Mouse (Mus musculus) spleen, embryonic (tissue): Measurements from ENCODE around the gene Plekhm1.

Source experiments
- CTCF ChIA-PET: fragments of 350-600 bp; sonication (Branson Sonifier 250); formaldehyde crosslinking; loops from one replicate; lab custom pipeline; 2022; lab: Charles Lee

Gene Plekhm1

DNA sequence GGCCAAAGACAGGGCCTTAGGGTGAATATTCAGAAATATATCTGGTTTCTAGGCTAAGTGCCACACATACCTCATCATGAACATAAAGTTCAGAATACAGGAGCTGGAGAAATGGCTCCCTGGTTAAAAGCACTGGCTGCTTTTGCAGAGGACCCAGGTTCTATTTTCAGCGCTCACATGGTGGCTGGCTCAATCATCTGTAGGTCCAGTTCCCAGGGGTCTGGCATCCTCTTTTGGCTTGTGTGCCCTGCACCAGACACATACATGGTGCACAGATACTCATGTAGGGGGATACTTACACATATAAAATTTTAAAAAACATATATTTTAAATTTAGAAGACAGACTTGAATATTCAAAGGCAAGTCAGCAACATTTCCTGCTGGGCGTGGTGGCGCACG lies 16.3 kb downstream of the Plekhm1 start:
- CTCF ChIA-PET: interaction anchor here (0.8 kb wide), 1 partner anchor 36 kb away, joined by 3 read pairs; no protein-coding TSS in a partner anchor

DNA sequence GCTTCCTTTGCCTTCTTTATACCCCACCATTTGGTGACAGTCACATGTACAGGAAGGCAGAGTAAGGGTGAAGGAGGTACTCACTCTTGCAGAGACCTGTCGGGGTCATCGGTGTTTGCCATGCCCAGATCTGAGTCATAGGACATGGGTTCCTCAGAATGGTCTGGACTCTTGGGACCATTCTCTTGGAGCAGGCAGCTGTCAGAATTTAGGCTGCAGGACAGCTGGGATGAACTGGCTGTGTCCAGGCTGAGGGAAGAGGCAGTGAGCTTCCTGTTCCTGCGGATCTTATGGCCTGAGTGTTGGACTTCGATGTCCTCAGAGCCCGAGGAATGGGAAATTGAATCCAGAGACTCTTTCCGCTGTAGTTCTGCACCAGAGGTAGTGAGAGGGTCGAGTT lies 17.9 kb downstream of the Plekhm1 start:
- CTCF ChIA-PET: no interaction called here

DNA sequence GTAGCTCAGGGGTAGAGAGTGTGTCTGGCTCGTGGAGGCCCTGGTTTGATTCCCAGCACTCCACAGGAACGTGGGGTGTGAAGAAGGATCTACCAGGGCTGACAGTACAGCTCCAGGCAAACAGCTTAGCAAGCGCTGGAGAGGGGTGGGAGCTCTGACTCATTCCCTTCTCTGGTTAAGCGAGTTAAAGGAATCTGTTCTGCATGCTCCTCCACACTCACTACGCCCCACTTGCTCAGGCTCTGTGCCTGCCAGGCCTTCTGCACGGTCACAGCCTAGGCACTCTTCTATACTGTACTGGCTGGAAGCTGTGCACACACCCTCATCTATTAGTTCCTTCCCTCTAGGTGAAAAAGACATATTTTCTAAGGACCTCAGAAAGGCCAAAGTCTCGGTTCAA lies 18.5 kb downstream of the Plekhm1 start:
- CTCF ChIA-PET: interaction anchor here (0.6 kb wide), 1 partner anchor 340 kb away, joined by 4 read pairs; no protein-coding TSS in a partner anchor

DNA sequence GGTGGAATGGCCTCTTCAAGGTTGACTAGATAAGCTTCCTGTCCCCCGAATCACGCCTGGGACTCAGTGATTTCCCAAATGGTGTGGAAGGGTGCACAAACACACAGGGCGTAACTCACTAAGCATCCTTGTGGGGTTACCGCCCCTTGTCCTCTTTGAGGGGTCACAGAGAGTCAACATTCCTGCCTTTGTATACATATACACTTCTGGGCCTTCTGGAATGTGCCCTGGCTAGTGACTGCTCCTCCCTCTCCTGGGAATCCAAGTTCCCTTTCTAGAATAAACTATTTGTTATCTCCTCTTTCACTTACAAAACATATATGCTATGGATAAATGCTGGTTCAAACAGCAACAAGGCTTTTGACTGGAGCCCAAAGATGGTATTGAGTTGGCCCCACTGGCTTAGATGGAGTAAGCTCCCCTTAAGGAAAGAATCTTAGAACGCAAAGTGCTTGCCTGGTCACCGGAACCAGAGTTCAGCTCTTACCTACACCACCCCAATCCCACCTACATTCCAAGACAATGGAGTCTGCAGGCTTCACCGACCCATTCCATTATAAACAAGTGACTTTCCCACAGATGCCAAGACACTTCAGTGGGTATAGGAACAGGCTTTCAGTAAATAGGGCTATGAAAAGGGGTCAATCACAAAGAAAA lies 24.5 kb downstream of the Plekhm1 start:
- CTCF ChIA-PET: no interaction called here

DNA sequence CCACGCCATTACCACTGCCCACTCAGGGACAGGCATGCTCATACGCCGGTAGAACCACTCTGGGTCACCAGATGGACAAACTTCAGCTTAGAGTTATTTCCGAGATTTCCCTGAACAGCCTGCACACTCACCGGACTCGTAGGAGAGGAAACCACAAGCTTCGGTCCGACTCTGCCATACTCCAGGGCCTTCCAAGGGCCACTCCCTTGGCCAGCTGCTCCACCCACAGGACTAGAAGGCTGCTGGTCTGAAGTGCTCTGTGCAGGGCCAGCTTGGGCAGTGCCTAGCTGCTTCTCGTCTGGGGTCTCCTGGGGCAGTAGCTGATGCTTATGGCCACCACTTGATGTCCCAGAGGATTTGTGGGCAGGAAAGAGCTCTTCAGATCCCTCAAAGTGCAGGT lies 25.7 kb downstream of the Plekhm1 start:
- CTCF ChIA-PET: no interaction called here

DNA sequence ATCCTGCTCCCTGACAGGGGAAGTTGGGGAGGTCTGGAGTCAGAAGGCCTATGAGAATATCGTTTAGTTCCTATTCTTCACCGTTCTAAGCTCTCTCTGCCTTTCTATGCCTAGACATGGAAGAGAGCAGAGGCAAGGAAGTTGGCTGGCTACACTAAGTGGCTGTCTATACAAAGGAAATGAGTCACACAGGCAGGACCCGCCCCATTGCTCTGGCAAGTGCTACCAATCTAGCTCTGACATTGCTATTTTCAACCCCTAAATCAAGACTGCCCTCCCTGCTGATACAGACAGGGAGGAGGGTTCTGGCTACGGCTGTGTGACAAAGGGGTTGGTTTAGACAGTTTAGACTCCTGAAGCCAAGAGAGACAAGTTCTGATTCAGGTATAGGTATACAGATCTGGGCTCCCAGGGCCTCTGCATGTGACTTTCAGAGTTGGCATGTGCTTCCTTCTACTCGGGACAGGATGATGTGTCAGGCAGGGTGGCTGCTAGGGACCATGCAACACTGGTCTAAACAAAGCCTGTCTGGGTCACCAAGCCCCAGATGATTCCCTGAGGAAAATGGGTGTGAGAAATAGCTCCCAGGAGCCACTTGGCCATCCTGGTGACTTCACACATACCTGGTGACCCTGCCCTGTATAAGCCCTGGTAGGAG lies 30.4 kb downstream of the Plekhm1 start:
- CTCF ChIA-PET: interaction anchor here (1.0 to 1.5 kb wide), 2 partner anchors 21 to 23 kb away, joined by 3 to 4 read pairs; no protein-coding TSS in a partner anchor

DNA sequence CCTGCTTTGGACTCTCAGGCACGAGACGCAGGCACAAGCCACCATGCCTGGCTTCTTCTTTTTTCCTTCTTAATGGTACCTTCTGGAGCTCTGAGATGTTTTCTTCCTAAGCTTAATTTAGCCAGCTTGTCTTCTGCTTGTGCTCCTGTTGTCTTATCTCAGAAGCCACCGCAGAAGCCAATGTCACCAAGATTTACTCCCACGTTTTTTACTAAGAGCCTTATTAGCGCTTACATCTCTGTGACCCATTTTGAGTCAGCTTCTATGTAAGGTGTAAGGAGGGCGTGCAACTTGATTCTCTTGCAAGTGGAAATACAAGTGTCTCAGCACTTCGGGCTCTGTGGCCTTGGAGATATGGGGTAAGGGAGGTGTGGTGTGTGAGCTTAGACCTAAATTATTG lies 31.0 kb downstream of the Plekhm1 start:
- CTCF ChIA-PET: interaction anchor here (1.0 kb wide), 1 partner anchor 22 kb away, joined by 3 read pairs; no protein-coding TSS in a partner anchor

DNA sequence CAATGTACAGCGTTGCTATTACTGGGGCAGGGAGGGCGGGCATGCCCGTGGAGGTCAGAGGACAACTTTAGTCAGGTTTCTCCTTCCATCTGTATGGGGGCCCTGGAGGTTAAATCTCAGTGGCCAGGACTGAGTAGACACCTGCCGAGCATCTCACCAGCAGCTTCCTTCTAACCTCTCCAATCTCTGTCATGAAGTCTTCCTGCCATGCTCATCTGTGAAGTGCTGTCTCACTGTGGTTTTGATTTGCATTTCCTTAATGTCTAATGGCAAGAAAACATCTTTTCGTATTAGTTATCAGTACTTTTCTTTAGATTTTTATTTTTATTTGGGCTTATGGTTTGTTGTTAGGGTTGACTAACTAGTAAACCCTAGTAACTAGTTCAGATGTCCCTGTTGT lies 32.0 kb downstream of the Plekhm1 start:
- CTCF ChIA-PET: no interaction called here

DNA sequence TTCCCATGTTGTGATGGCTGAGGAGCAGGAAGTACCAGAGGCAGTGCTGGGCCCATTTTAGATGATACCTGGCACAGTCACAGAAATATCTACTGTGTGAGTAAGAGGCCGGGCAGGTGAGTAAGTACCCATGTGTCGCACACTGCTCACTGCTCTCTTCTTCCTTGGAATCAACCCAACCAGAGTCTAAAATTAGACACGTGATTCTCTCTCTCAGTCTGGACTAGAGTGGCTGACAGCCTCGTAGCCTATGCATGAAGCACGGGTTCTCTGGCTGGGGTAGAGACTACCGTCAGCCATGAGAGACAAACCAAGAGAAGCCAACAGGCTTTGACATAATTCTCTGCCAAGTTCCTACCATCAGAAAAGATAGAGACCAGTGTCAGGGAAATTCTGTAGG lies 34.1 kb downstream of the Plekhm1 start:
- CTCF ChIA-PET: no interaction called here

DNA sequence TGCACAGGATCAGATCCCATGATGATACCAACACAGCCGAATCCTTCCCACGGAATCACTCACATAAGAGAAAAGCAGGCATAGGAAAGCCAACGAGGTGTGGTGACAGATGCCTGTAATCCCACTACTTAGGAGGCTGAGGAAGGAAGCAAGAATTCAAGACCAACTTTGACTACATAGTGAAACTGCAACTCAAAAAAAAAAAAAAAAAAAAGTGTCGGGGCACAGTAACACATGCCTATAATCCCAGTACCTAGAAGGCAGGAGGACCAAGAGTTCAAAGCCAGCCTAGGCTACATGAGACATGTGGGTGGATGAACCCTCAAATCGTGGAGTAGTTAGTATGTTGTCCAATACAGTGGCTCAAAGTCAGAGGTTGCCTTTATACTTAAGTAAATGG lies 36.7 kb downstream of the Plekhm1 start:
- CTCF ChIA-PET: interaction anchor here (1.8 kb wide), 1 partner anchor 16 kb away, joined by 8 read pairs; no protein-coding TSS in a partner anchor

DNA sequence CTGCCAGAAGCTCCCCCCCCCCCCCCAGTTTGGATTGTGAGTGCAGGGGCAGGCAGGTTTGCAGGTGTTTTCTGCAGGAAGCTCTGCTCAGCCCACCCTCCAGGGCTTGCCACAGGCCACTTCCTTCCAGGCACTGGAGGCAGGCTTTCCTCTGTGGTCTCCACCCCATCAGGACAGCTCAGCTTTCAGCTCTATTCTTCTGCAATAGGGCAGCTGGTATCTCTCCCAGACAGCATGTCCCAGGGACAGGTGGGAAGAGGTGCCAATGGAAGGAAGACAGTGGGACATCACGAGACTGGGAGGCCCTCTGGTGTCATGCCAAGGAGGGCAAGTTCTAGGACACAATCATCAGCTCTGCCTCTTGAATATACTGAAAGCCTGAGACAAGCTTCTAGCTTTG lies 37.2 kb downstream of the Plekhm1 start:
- CTCF ChIA-PET: interaction anchor here (1.8 kb wide), 1 partner anchor 16 kb away, joined by 8 read pairs; no protein-coding TSS in a partner anchor

DNA sequence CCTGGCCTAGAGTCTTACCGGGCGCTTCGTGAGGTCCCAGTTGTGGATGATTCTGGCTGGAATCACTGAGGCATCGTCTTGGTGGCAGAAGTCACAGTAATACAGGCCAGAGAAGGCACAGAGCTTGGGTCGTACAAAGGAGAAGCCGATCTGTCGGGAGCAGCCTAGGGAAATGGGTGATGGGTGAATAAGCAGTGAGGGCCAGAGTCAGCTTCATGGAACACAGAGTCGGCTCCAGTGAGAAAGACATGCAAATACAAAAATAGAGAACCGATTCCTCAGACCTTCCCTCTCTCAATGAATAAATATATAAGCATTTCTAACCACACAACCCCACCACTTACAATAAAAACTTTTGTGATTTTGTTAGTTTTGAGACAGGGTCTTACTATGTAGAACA lies 38.6 kb downstream of the Plekhm1 start:
- CTCF ChIA-PET: interaction anchor here (0.6 kb wide), 1 partner anchor 22 kb away, joined by 11 read pairs; no protein-coding TSS in a partner anchor

DNA sequence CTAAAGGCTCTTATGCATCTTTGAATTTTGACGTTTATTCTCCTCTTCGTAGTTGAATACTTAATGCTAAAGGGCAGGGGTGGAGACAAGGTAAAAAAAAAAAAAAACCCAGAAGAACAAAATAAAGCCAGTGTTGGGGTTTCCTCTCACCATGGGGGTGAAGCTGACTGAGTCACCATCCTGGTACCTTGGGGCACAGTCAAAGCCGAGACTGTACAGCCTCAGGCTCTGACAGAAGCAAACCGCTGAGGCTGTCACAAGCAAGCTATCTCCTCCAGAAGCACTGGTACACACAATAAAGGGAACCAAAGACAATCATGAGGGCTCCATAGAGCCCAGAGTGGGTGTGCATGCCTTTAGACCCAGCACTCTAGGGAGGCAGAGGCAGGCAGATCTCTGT lies 39.9 kb downstream of the Plekhm1 start:
- CTCF ChIA-PET: interaction anchor here (0.7 to 1.4 kb wide), 2 partner anchors 10 to 1089 kb away, joined by 3 to 5 read pairs; no protein-coding TSS in a partner anchor

DNA sequence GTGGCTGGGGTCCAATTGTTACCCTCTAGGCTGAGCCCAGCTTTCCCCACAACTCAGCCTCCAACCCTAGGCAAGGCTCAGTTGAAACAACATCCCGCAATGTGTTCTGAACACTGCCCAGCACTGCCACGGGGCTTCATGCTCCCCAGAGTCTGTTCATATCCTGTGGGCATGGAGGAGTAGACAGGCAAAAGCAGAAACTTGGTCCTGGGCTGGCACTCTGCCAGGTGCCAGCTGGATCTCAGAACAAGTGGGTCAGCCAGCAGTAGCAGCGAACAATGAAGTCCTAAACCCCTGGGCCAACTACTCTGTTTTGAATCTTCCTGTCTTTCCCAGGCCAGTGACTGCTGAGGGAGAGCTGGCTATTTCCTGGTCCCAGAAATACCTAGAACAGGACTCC lies 40.4 kb downstream of the Plekhm1 start:
- CTCF ChIA-PET: interaction anchor here (0.7 to 1.4 kb wide), 2 partner anchors 9 to 1090 kb away, joined by 3 to 5 read pairs; no protein-coding TSS in a partner anchor

DNA sequence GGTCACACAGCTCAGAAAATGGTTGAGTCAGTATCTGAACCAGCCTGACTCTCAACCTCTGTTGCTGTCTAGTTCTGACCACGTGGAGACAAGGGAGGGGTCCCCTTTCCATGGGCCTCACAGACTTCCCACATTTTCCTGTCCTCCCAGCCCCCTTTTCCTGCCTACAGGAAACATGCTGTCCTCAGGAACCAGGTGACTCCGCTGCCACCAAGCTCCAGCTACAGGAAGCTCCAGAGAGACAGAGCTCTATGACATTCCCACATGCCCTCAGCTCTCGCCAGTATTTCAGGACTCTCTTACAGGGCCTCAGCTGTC lies 41.3 kb downstream of the Plekhm1 start:
- CTCF ChIA-PET: no interaction called here

DNA sequence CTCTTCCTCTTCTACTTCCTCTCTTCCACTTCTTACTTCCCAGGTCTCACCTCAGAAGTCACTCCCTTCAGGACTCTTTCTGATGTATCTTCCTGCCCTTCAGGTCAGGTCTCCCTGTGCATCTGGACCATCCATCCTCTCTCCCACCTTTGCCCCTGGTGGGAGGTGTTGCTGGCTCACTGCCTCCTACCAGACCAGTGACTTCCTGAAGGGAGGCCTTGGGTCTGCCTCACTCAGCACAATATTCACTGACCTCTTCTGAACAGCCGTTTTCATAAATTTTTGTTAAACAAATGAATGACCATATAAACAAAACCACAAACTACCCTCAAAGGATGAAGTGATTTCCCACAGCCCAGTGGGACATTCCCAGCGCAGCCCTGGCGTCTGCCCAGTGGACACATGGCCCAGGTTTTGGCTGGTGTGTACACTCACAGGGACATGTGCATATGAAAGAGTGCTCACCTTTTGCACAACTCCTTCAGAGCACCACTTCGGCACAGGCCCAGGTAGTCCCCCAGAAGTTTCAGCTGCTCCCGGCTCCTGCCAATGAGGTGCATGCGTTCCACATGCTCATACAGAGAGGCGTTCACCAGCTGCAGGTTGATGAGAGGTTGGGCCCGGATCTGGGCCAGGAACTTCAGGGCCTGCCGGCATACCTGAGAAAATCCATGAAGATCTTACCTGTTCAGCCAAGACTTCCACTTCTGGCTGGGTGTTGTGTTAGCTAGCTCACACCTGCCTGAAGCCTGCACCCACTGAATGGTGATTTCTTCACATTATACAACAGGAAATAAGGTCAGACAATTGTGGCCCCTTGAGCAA lies 41.9 kb downstream of the Plekhm1 start:
- CTCF ChIA-PET: no interaction called here

DNA sequence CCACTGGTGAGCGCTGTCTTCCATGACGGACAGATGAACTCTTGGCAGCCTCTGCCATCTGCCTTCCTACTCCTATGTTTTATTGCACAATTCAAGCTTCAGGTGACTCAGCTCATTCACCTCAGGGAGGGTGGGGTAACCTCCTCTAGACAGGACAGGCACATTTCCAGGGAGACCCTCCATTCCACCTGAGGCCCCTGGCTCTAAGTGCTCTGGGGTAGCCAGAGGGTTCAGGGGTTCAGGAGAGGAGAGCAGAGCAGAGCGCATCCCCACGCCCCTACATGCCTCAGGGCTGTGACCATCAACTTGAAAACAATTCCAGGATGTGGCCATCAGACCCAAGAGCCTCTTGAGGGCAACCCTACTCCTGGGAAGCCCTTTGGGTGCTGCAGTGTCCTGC lies 47.0 kb downstream of the Plekhm1 start:
- CTCF ChIA-PET: interaction anchor here (0.5 kb wide), 1 partner anchor 1330 kb away, joined by 3 read pairs; no protein-coding TSS in a partner anchor

DNA sequence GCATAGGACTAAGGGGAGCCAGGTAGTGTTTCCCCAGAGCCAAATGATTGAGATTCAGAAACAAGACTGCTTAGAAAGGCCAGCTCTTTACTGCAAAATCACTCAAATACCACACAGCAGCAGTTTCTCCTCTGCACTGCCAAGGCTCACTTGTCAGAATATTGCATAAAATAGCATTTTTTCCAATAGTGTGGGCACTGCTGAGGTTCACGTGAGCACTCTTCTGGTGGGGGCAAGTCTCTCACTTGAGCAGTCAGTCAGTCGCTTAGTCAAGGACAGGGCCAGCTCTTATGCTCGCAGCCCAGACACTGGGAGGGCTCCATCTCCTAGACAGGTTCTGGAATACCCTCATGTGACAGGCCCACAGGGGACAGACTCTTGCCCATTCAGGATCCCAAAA lies 47.5 kb downstream of the Plekhm1 start:
- CTCF ChIA-PET: no interaction called here

DNA sequence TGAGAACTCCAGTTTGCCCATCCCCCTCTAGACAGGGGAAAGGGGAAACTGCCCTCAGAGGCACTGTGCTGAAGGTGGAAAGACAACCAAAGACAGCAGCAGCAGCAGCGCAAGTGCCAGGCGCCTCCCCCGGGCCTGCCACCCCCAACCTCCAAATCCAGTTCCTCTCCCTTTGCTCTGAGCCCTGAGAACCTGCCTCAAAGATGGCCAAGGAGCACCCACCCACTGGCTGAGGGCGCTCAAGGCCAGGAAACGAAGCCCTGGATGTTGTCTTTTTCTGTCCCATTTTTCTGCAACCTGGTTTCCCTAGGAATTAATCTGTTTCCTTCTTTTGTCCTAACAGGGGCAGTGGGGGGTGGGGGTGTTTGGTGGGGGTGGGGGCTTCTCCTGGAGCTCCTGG lies 48.2 kb downstream of the Plekhm1 start:
- CTCF ChIA-PET: no interaction called here

DNA sequence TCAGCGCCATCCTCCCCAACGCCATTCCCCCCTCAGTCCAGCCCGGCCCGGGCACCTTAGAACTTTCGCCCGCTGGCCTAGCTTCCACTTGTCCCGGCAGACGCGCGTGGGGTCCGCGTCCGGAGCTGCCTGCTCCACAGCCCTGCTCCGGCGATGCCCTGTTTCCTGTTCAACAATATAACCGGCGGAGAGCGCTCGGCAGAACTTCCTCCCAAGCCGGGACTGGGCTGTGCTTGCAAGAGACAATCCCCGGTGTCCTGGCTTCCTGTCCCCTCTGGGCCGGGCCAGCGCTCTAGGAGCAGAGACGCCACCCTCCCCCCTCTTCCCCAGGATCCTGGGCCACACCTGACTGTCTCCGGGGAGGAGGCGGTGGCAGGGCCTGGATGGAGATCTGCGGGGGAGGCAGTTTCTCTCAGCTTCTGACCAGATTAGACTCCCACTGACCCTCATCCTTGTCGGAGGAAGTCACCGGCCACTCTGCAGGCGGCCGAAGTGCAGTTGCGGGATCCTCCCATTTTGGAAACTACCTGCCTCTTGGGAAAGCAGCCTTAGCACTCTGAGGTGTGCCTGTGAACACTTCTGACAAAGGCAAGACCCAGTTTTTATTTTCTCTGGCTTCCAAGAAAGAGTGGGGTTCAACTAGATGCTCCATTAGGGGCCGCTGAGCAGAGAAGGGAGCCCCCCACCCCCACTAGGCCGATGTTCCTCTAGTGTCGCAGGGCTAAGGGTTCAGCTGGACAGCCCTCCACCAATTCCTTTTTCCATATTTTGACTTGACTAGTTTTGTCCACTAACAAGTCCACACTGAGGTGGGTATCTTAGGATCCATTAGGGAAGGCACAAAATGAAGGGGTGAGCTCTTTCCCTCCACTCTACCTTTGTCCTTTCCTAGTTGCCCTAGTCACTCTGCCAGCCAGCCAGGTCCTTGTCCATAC lies 49.0 kb downstream of the Plekhm1 start, which contains the start of gene Arhgap27:
TSS of gene Arhgap27 (minus strand) at position 479 of the 935 bp plus-strand sequence.
- CTCF ChIA-PET: interaction anchor here (0.6 to 0.9 kb wide), 2 partner anchors 9 to 112 kb away, joined by 3 to 4 read pairs; no protein-coding TSS in a partner anchor
